Mouse (Mus musculus) midbrain, embryonic 15.5 days (tissue): Measurements from ENCODE around the gene Tescl. TPM values are rescaled to one million over a fixed set of nuclear protein-coding genes. Genes with fewer than 3 reads are reported as not detected.
A peak's percentile ranks its signal among the peaks of the same experiment; 100 is the strongest.

ENCODE experiments used
- ATAC-seq: fragments of 200-750 bp; cut with Nextera tagmentation; replicated peaks from 2 replicates; pipeline ENCODE4 v1.8.0; 2017; ENCODE audit warnings: moderate TSS enrichment
- H3K27ac ChIP-seq: fragments of 300-500 bp; sonication (generic); 2 replicates; pipeline ENCODE4 v1.5.1; 2015; ENCODE audit warnings: mild to moderate bottlenecking, inconsistent platforms
- H3K27me3 ChIP-seq: fragments of 300-500 bp; sonication (generic); replicated peaks from 2 replicates; pipeline ENCODE4 v1.6.1; 2015; ENCODE audit warnings: inconsistent platforms
- H3K36me3 ChIP-seq: fragments of 300-500 bp; sonication (generic); replicated peaks from 2 replicates; pipeline ENCODE4 v1.6.1; 2015; ENCODE audit warnings: inconsistent platforms
- H3K4me1 ChIP-seq: fragments of 300-500 bp; sonication (generic); 2 replicates; pipeline ENCODE4 v1.6.1; 2015; ENCODE audit warnings: inconsistent platforms
- H3K4me2 ChIP-seq: fragments of 300-500 bp; sonication (generic); 2 replicates; pipeline ENCODE4 v1.6.1; 2015; ENCODE audit warnings: inconsistent platforms, mild to moderate bottlenecking, moderate library complexity
- H3K4me3 ChIP-seq: fragments of 300-500 bp; sonication (generic); 2 replicates; pipeline ENCODE4 v1.5.1; 2015; ENCODE audit warnings: mild to moderate bottlenecking, inconsistent platforms
- H3K9ac ChIP-seq: fragments of 300-500 bp; sonication (generic); 2 replicates; pipeline ENCODE4 v1.6.1; 2015; ENCODE audit warnings: mild to moderate bottlenecking, inconsistent platforms
- H3K9me3 ChIP-seq: fragments of 300-500 bp; sonication (generic); 2 replicates; pipeline ENCODE4 v1.6.1; 2016; ENCODE audit warnings: inconsistent platforms
- WGBS: fragments of 180-500 bp; shearing (Covaris S2); methylation state at CpG from one replicate; pipeline ENCODE4 v1.1.7; 2015; ENCODE audit warnings: mixed read lengths; 5-methylcytosine and 5-hydroxymethylcytosine counted together
- polyA plus RNA-seq: library from polyadenylated mRNA; unstranded; fragments of >200 nt; fragmentation: Nextera tagmentation; extraction: Ambion mirVana; gene quantifications from 2 replicates; pipeline ENCODE4 v1.2.1, GENCODE M21; 2015

The Tescl gene
- polyA plus RNA-seq, 1 experiment from 2014 or later, result 0.48 TPM

GRCm38 (mm10) chr7:24356081-24356480 lies 22.3 kb upstream of the Tescl start:
- H3K9ac ChIP-seq, result no peak overlapping the region
- H3K36me3 ChIP-seq, result no peaks in the 10 kb centered on the region
- ATAC-seq, result no peak
- H3K27me3 ChIP-seq, result no peaks in the 10 kb centered on the region
- H3K9me3 ChIP-seq, result no peaks in the 10 kb centered on the region
- no peaks in the 10 kb centered on the region for H3K4me1 ChIP-seq
- no peak overlapping the region for H3K4me2 ChIP-seq
- no peak overlapping the region for H3K4me3 ChIP-seq
- no peak overlapping the region for H3K27ac ChIP-seq
- WGBS, result 79% methylated on average over 10 of the region's 10 CpGs

- Histone ChIP-seq H3K4me1 (no peaks in the 10 kb centered on the region), H3K4me3 (no peak overlapping the region), H3K27ac (no peak overlapping the region), H3K9ac (no peak overlapping the region), H3K36me3 (no peaks in the 10 kb centered on the region), H3K4me2 (no peak overlapping the region), H3K9me3 (no peaks in the 10 kb centered on the region), H3K27me3 (no peaks in the 10 kb centered on the region)
- WGBS, result 86% methylated on average over 6 of the region's 6 CpGs
- no peak for ATAC-seq
These were observed 21.9 kb upstream of the Tescl start for GRCm38 (mm10) chr7:24355646-24356045.

- no peaks in the 10 kb centered on the region for H3K4me1 ChIP-seq
These were observed 15.2 kb upstream of the Tescl start, which contains the start of gene Lypd5 for GRCm38 (mm10) chr7:24348896-24349295. TSS of gene Lypd5 (plus strand) at chr7:24349196.

GRCm38 (mm10) chr7:24346444-24346843 lies 12.7 kb upstream of the Tescl start:
- no peak for ATAC-seq
- Histone ChIP-seq H3K4me2 (no peak overlapping the region), H3K4me3 (no peak overlapping the region), H3K27ac (no peak overlapping the region), H3K27me3 (no peaks in the 10 kb centered on the region), H3K9ac (no peak overlapping the region), H3K9me3 (no peaks in the 10 kb centered on the region), H3K36me3 (no peaks in the 10 kb centered on the region), H3K4me1 (no peaks in the 10 kb centered on the region)
- WGBS, result 70% methylated on average over 5 of the region's 5 CpGs

More at GRCm38 (mm10) chr7:24348896-24349295, 15.2 kb upstream of the Tescl start, which contains the start of gene Lypd5:
- Histone ChIP-seq H3K27ac (no peak within 1 kb of the TSS), H3K36me3 (no peaks in the 10 kb centered on the region), H3K9me3 (no peaks in the 10 kb centered on the region), H3K4me3 (no peak within 1 kb of the TSS), H3K4me2 (no peak within 1 kb of the TSS), H3K9ac (no peak within 1 kb of the TSS), H3K27me3 (no peaks in the 10 kb centered on the region)
- ATAC-seq, result no peak
- WGBS, result 42% methylated on average over 6 of the region's 6 CpGs

- Histone ChIP-seq H3K9ac (no peak overlapping the region), H3K27me3 (no peaks in the 10 kb centered on the region), H3K27ac (no peak overlapping the region), H3K4me1 (no peaks in the 10 kb centered on the region), H3K36me3 (no peaks in the 10 kb centered on the region), H3K4me3 (no peak overlapping the region), H3K9me3 (no peaks in the 10 kb centered on the region), H3K4me2 (no peak overlapping the region)
- no peak for ATAC-seq
- WGBS, result 66% methylated on average over 7 of the region's 7 CpGs
These were observed 10.1 kb upstream of the Tescl start for GRCm38 (mm10) chr7:24343701-24344272.

GRCm38 (mm10) chr7:24338241-24338640 lies 4.5 kb upstream of the Tescl start:
- H3K4me3 ChIP-seq, result no peak overlapping the region
- no peak for ATAC-seq

GRCm38 (mm10) chr7:24335699-24336309 lies 2.1 kb upstream of the Tescl start:
- WGBS, result 13% methylated on average over 5 of the region's 5 CpGs
- H3K36me3 ChIP-seq, result no peaks in the 10 kb centered on the region
- H3K27ac ChIP-seq, result no peak overlapping the region
- no peak overlapping the region for H3K4me2 ChIP-seq
- no peak overlapping the region for H3K9ac ChIP-seq
- peak; percentile 39; the same call in 1 of the 2 replicates for ATAC-seq
- no peaks in the 10 kb centered on the region for H3K9me3 ChIP-seq
- H3K4me1 ChIP-seq, result no peaks in the 10 kb centered on the region
- H3K4me3 ChIP-seq, result no peak overlapping the region
- H3K27me3 ChIP-seq, result peaks cover 13% of the 10 kb centered on the region; the same call in 1 of the 2 replicates

More at GRCm38 (mm10) chr7:24338241-24338640, 4.5 kb upstream of the Tescl start:
- Histone ChIP-seq H3K4me2 (no peak overlapping the region), H3K4me1 (no peaks in the 10 kb centered on the region), H3K9me3 (no peaks in the 10 kb centered on the region), H3K27ac (no peak overlapping the region), H3K9ac (no peak overlapping the region), H3K27me3 (peaks cover 13% of the 10 kb centered on the region; the same call in 1 of the 2 replicates), H3K36me3 (no peaks in the 10 kb centered on the region)
- 46% methylated on average over 2 of the region's 2 CpGs for WGBS

GRCm38 (mm10) chr7:24327281-24327975 lies 6.3 kb downstream of the Tescl start:
- Histone ChIP-seq H3K9me3 (no peaks in the 10 kb centered on the region), H3K4me1 (peaks cover 13% of the 10 kb centered on the region), H3K4me3 (no peak overlapping the region), H3K4me2 (no peak overlapping the region), H3K36me3 (no peaks in the 10 kb centered on the region), H3K27me3 (no peaks in the 10 kb centered on the region), H3K9ac (no peak overlapping the region), H3K27ac (no peak overlapping the region)
- no peak for ATAC-seq
- 88% methylated on average over 14 of the region's 14 CpGs for WGBS

- H3K36me3 ChIP-seq, result no peaks in the 10 kb centered on the region
- 38% methylated on average over 20 of the region's 20 CpGs for WGBS
- no peak overlapping the region; the same call in 1 of the 2 replicates for H3K27ac ChIP-seq
- peak; percentile 65; the same call in 1 of the 2 replicates for ATAC-seq
- H3K4me2 ChIP-seq, result peak overlapping the region; percentile 54
- H3K4me3 ChIP-seq, result peak overlapping the region; percentile 30
- no peaks in the 10 kb centered on the region for H3K27me3 ChIP-seq
- H3K4me1 ChIP-seq, result peaks cover 13% of the 10 kb centered on the region
- 0 out of 2 replicates have a peak overlapping the region, but pooled peaks have one; percentile 26 for H3K9ac ChIP-seq
- H3K9me3 ChIP-seq, result no peaks in the 10 kb centered on the region
These were observed 7.2 kb downstream of the Tescl start for GRCm38 (mm10) chr7:24326273-24327135.

- Histone ChIP-seq H3K9ac (0 out of 2 replicates have a peak overlapping the region, but pooled peaks have one; percentile 26), H3K36me3 (no peaks in the 10 kb centered on the region), H3K4me2 (peak overlapping the region; percentile 54), H3K9me3 (no peaks in the 10 kb centered on the region), H3K4me1 (peaks cover 13% of the 10 kb centered on the region), H3K4me3 (peak overlapping the region; percentile 30), H3K27me3 (no peaks in the 10 kb centered on the region), H3K27ac (no peak overlapping the region; the same call in 1 of the 2 replicates)
- peak; percentile 56; the same call in 1 of the 2 replicates for ATAC-seq
- WGBS, result 3% methylated on average over 13 of the region's 13 CpGs
These were observed 8.0 kb downstream of the Tescl start for GRCm38 (mm10) chr7:24325675-24326128.

GRCm38 (mm10) chr7:24325197-24325596 lies 8.5 kb downstream of the Tescl start:
- no peaks in the 10 kb centered on the region for H3K27me3 ChIP-seq
- H3K4me2 ChIP-seq, result peak overlapping the region; percentile 54
- WGBS, result 77% methylated on average over 6 of the region's 6 CpGs
- H3K9ac ChIP-seq, result no peak overlapping the region
- H3K4me3 ChIP-seq, result no peak overlapping the region
- H3K27ac ChIP-seq, result no peak overlapping the region
- ATAC-seq, result no peak
- H3K36me3 ChIP-seq, result no peaks in the 10 kb centered on the region
- H3K4me1 ChIP-seq, result peaks cover 13% of the 10 kb centered on the region
- no peaks in the 10 kb centered on the region for H3K9me3 ChIP-seq
